Mouse (Mus musculus) hindbrain, embryonic 15.5 days (tissue): Measurements from ENCODE around the gene Clrn1. TPM values are rescaled to one million over a fixed set of nuclear protein-coding genes. Genes with fewer than 3 reads are reported as not detected.
"Not testable (repeated sequence)": the region's sequence is repeated elsewhere in the genome, so short reads cannot be mapped to it uniquely, and the experiment has no call there.

Source experiments
- ATAC-seq: fragments of 200-750 bp; cut with Nextera tagmentation; 2 replicates; pipeline ENCODE4 v1.8.0; 2017; ENCODE audit warnings: low read depth, moderate number of reproducible peaks, moderate TSS enrichment; ENCODE audit not compliant: low FRiP score
- H3K27ac ChIP-seq: fragments of 300-500 bp; sonication (generic); replicated peaks from 2 replicates; pipeline ENCODE4 v1.5.1; 2015; ENCODE audit warnings: mild to moderate bottlenecking, inconsistent platforms
- H3K27me3 ChIP-seq: fragments of 300-500 bp; sonication (generic); 2 replicates; pipeline ENCODE4 v1.6.1; 2015; ENCODE audit warnings: control low read depth, inconsistent platforms
- H3K36me3 ChIP-seq: fragments of 300-500 bp; sonication (generic); 2 replicates; pipeline ENCODE4 v1.6.1; 2015; ENCODE audit warnings: control low read depth, inconsistent platforms
- H3K4me1 ChIP-seq: fragments of 300-500 bp; sonication (generic); replicated peaks from 2 replicates; pipeline ENCODE4 v1.6.1; 2015; ENCODE audit warnings: control low read depth, inconsistent platforms
- H3K4me2 ChIP-seq: fragments of 300-500 bp; sonication (generic); 2 replicates; pipeline ENCODE4 v1.6.1; 2015; ENCODE audit warnings: moderate library complexity, mild to moderate bottlenecking, inconsistent platforms
- H3K4me3 ChIP-seq: fragments of 300-500 bp; sonication (generic); 2 replicates; pipeline ENCODE4 v1.5.1; 2015; ENCODE audit warnings: mild to moderate bottlenecking, inconsistent platforms
- H3K9ac ChIP-seq: fragments of 300-500 bp; sonication (generic); 2 replicates; pipeline ENCODE4 v1.6.1; 2015; ENCODE audit warnings: inconsistent platforms
- H3K9me3 ChIP-seq: fragments of 300-500 bp; sonication (generic); 2 replicates; pipeline ENCODE4 v1.6.1; 2016; ENCODE audit warnings: control low read depth, inconsistent platforms
- whole genome bisulfite sequencing: fragments of 180-500 bp; shearing (Covaris S2); methylation state at CpG from one replicate; pipeline ENCODE4 v1.1.7; 2015; 5-methylcytosine and 5-hydroxymethylcytosine counted together
- polyA plus RNA-seq: library from polyadenylated mRNA; unstranded; fragments of >200 nt; fragmentation: Nextera tagmentation; extraction: Ambion mirVana; gene quantifications from 2 replicates; pipeline ENCODE4 v1.2.1, GENCODE M21; 2015

The Clrn1 gene
- polyA plus RNA-seq, 1 experiment from 2014 or later: 3.0 TPM

GRCm38 (mm10) chr3:58883511-58883907 is 1.6 kb downstream of the Clrn1 start:
- Histone ChIP-seq H3K4me1 (peaks cover 16% of the 10 kb centered on the region), H3K9ac (no peak overlapping the region), H3K4me3 (no peak overlapping the region), H3K27ac (no peak overlapping the region), H3K36me3 (no peaks in the 10 kb centered on the region), H3K4me2 (no peak overlapping the region), H3K9me3 (no peaks in the 10 kb centered on the region), H3K27me3 (no peaks in the 10 kb centered on the region)
- 0 out of 2 replicates have a peak, but pooled peaks have one; percentile 23 for ATAC-seq

GRCm38 (mm10) chr3:58882878-58883510 is 2.1 kb downstream of the Clrn1 start:
- Histone ChIP-seq H3K27ac (peak overlapping the region; percentile 47), H3K4me2 (no peak overlapping the region), H3K9me3 (no peaks in the 10 kb centered on the region), H3K36me3 (no peaks in the 10 kb centered on the region), H3K27me3 (no peaks in the 10 kb centered on the region), H3K4me1 (peaks cover 16% of the 10 kb centered on the region), H3K4me3 (no peak overlapping the region), H3K9ac (no peak overlapping the region)
- ATAC-seq: peak; percentile 64; the same call in 1 of the 2 replicates
- WGBS: 18% methylated on average over 8 of the region's 8 CpGs

GRCm38 (mm10) chr3:58881016-58881415 is 4.1 kb downstream of the Clrn1 start:
- H3K9ac ChIP-seq: no peak overlapping the region
- H3K4me1 ChIP-seq: peaks cover 16% of the 10 kb centered on the region
- H3K4me3 ChIP-seq: no peak overlapping the region
- no peaks in the 10 kb centered on the region for H3K36me3 ChIP-seq
- H3K27me3 ChIP-seq: no peaks in the 10 kb centered on the region
- no peaks in the 10 kb centered on the region for H3K9me3 ChIP-seq
- H3K4me2 ChIP-seq: no peak overlapping the region
- H3K27ac ChIP-seq: no peak overlapping the region
- ATAC-seq: no peak
- WGBS: 38% methylated on average over 1 of the region's 1 CpGs

- ATAC-seq: no peak
- H3K9ac ChIP-seq: no peak overlapping the region
- H3K9me3 ChIP-seq: no peaks in the 10 kb centered on the region
- 78% methylated on average over 2 of the region's 2 CpGs for WGBS
- H3K4me2 ChIP-seq: no peak overlapping the region
- peaks cover 15% of the 10 kb centered on the region for H3K4me1 ChIP-seq
- H3K36me3 ChIP-seq: no peaks in the 10 kb centered on the region
- H3K27ac ChIP-seq: no peak overlapping the region
- H3K27me3 ChIP-seq: no peaks in the 10 kb centered on the region
- no peak overlapping the region for H3K4me3 ChIP-seq
These were observed 5.0 kb downstream of the Clrn1 start for GRCm38 (mm10) chr3:58880181-58880580.

- 82% methylated on average over 2 of the region's 2 CpGs for WGBS
- H3K27ac ChIP-seq, H3K9ac ChIP-seq, ATAC-seq, H3K4me2 ChIP-seq, H3K4me1 ChIP-seq, H3K9me3 ChIP-seq, H3K4me3 ChIP-seq, H3K27me3 ChIP-seq, H3K36me3 ChIP-seq: not testable (repeated sequence)
These were observed 13.3 kb downstream of the Clrn1 start for GRCm38 (mm10) chr3:58871882-58872281.

- Histone ChIP-seq H3K27me3 (no peaks in the 10 kb centered on the region), H3K4me1 (0 out of 2 replicates have a peak, but pooled peaks cover 3% of the 10 kb centered on the region), H3K4me3 (no peak overlapping the region), H3K36me3 (no peaks in the 10 kb centered on the region), H3K4me2 (no peak overlapping the region), H3K9ac (no peak overlapping the region), H3K27ac (no peak overlapping the region), H3K9me3 (no peaks in the 10 kb centered on the region)
- WGBS: 32% methylated on average over 7 of the region's 7 CpGs
- no peak for ATAC-seq
These were observed 19.4 kb downstream of the Clrn1 start for GRCm38 (mm10) chr3:58865690-58866089.

- Histone ChIP-seq H3K27ac (no peak overlapping the region), H3K4me1 (0 out of 2 replicates have a peak, but pooled peaks cover 3% of the 10 kb centered on the region), H3K9me3 (no peaks in the 10 kb centered on the region), H3K4me2 (no peak overlapping the region), H3K27me3 (no peaks in the 10 kb centered on the region), H3K36me3 (no peaks in the 10 kb centered on the region), H3K9ac (no peak overlapping the region), H3K4me3 (no peak overlapping the region)
- 75% methylated on average over 2 of the region's 2 CpGs for WGBS
- no peak for ATAC-seq
These were observed 22.2 kb downstream of the Clrn1 start for GRCm38 (mm10) chr3:58862976-58863375.

GRCm38 (mm10) chr3:58843415-58843814 is 41.7 kb downstream of the Clrn1 start:
- Histone ChIP-seq H3K9me3 (no peaks in the 10 kb centered on the region), H3K27me3 (no peaks in the 10 kb centered on the region), H3K9ac (no peak overlapping the region), H3K36me3 (no peaks in the 10 kb centered on the region), H3K4me3 (no peak overlapping the region), H3K4me2 (no peak overlapping the region), H3K4me1 (no peaks in the 10 kb centered on the region), H3K27ac (no peak overlapping the region)
- no peak; the same call in 1 of the 2 replicates for ATAC-seq
- WGBS: 58% methylated on average over 1 of the region's 1 CpGs

- Histone ChIP-seq H3K4me2 (no peak overlapping the region), H3K9ac (no peak overlapping the region), H3K36me3 (no peaks in the 10 kb centered on the region), H3K4me3 (no peak overlapping the region), H3K27ac (no peak overlapping the region), H3K4me1 (no peaks in the 10 kb centered on the region), H3K9me3 (no peaks in the 10 kb centered on the region), H3K27me3 (no peaks in the 10 kb centered on the region)
- WGBS: 75% methylated on average over 5 of the region's 5 CpGs
- ATAC-seq: no peak
These were observed 51.5 kb downstream of the Clrn1 start for GRCm38 (mm10) chr3:58833442-58834160.

- Histone ChIP-seq H3K27ac (no peak overlapping the region), H3K27me3 (no peaks in the 10 kb centered on the region), H3K9me3 (no peaks in the 10 kb centered on the region), H3K9ac (no peak overlapping the region), H3K4me3 (no peak overlapping the region), H3K4me2 (no peak overlapping the region), H3K4me1 (no peaks in the 10 kb centered on the region), H3K36me3 (no peaks in the 10 kb centered on the region)
- 68% methylated on average over 2 of the region's 2 CpGs for WGBS
- no peak for ATAC-seq
These were observed 52.3 kb downstream of the Clrn1 start for GRCm38 (mm10) chr3:58832888-58833287.

GRCm38 (mm10) chr3:58831586-58831985 is 53.6 kb downstream of the Clrn1 start:
- WGBS: 90% methylated on average over 5 of the region's 5 CpGs
- Histone ChIP-seq H3K4me1 (no peaks in the 10 kb centered on the region), H3K9me3 (no peaks in the 10 kb centered on the region), H3K27me3 (no peaks in the 10 kb centered on the region), H3K36me3 (no peaks in the 10 kb centered on the region), H3K27ac (no peak overlapping the region), H3K4me2 (no peak overlapping the region), H3K4me3 (no peak overlapping the region), H3K9ac (no peak overlapping the region)
- no peak for ATAC-seq

GRCm38 (mm10) chr3:58829926-58830325 is 55.2 kb downstream of the Clrn1 start:
- Histone ChIP-seq H3K27me3 (no peaks in the 10 kb centered on the region), H3K4me3 (no peak overlapping the region), H3K36me3 (no peaks in the 10 kb centered on the region), H3K4me1 (no peaks in the 10 kb centered on the region), H3K9ac (no peak overlapping the region), H3K4me2 (no peak overlapping the region), H3K27ac (no peak overlapping the region), H3K9me3 (no peaks in the 10 kb centered on the region)
- no peak for ATAC-seq
- whole genome bisulfite sequencing: 95% methylated on average over 1 of the region's 1 CpGs
